Mouse (Mus musculus): Measurements from ENCODE around the gene Cyp8b1.

Cyp8b1 gene

GRCm38 (mm10) chr9:121889927-121890440 is 26.1 kb downstream of the Cyp8b1 start:
- DNase-seq, result no peak

- DNase-seq, result peak; percentile 33
Measured at GRCm38 (mm10) chr9:121882015-121882457, 34.1 kb downstream of the Cyp8b1 start.

DNA sequence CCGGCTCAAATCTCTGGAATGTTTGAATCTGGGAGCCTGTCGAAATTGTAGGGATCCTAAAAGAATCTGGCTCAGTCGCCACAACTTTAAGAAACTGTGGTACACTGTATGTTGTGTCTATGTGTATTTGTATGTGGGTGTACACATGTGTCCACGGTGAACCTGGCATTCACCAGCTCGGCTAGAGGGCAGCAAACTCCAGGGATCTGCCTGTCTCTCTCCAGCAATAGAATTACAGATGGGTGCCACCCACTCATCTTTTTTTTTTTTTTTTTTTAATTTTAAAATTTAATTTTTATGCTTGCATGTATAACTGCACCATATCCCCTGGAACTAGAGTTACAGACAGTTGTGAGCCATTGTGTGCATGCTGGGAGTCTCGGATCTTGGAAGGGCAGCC is 34.8 kb downstream of the Cyp8b1 start:
- DNase-seq, result no peak

DNA sequence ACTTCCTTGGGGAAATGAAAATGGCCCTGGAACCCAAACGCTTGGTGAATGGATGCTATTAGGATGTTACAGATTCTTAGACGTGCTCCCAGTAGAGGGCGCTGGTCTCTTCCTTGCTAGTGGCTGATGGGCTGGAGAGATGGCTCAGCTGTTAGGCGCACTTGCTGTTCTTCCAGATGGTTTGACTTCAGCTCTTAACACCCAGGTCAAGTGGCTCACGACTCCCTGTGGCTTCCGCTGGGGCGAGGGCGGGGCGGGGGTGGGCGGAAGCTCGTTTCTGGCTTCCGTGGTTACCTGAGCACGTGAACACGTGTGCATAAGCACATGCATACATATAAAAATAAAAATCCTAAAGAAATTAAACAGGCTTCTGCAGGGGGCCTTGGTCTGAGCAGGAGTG is 35.3 kb downstream of the Cyp8b1 start:
- DNase-seq, result peak; percentile 58

GRCm38 (mm10) chr9:121877052-121877740 is 38.9 kb downstream of the Cyp8b1 start:
- peak; percentile 36 for DNase-seq

DNA sequence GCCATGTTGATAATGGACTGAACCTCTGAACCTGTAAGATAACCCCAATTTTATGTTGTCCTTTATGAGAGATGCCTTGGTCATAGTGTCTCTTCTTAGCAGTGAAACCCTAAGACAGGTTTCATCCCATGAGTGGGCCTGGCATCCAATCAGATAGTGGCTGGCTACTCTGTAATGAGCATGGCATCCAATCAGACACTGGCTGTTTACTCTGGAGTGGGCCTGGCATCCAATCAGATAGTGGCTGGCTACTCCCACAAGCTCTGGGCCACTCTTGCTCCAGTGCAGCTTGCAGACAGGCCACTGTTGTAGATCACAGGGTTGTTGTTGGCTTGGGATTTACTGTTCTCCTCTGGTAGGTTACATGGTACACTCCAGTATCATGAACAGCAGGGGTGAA is 42.5 kb downstream of the Cyp8b1 start:
- DNase-seq, result no peak

- no peak for DNase-seq
Measured at GRCm38 (mm10) chr9:121872062-121872683, 43.9 kb downstream of the Cyp8b1 start.

DNA sequence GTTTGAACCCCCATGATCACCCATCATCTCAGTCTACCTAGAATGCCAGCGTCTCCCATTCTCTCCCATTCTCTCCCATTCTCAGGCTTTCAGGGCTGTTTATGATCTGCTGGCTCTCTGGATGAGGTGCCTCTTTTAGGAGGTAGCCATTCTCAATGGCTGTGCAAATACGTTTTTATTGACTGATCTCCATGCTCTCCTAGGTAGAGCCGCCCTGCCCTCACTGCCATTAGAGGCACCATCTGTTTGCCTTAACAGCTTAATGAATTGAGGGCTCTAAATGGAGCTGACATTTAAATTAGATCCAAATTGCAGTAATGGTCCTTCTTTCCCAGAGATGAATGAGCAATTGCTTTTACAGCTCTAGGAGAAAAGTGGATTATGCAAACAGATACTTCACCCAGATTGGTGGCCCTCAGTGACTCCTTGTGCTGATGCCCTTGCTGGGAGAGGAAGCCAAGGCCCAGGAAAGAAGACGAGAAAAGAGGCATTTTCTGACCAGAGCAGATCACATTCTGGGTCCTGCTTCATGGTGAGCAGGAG is 46.1 kb downstream of the Cyp8b1 start:
- no peak for DNase-seq

DNA sequence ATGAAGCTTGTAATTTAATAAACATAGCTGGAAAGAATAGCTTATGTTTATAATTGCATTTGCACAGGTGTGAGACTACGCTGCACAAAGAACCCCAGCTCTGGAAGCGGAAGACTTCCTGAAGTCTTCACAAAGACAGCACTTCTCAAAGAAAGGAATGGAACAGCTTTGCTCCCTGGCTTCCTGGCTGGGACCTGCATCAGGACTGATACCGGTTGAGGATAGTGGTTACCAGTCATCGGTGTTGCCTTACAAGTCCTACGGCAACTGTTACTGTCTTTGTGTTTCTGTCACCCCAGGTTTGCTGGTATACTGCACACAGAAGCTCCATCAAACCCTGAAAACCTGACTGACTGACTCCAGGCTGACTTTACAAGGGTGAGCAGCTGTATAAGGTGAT is 46.7 kb downstream of the Cyp8b1 start:
- no peak for DNase-seq

- no peak for DNase-seq
Measured at GRCm38 (mm10) chr9:121868236-121868635, 47.9 kb downstream of the Cyp8b1 start.

- DNase-seq, result no peak
Measured at GRCm38 (mm10) chr9:121867632-121868031, 48.5 kb downstream of the Cyp8b1 start.

- DNase-seq, result no peak
Measured at GRCm38 (mm10) chr9:121865425-121866008, 50.6 kb downstream of the Cyp8b1 start.

DNA sequence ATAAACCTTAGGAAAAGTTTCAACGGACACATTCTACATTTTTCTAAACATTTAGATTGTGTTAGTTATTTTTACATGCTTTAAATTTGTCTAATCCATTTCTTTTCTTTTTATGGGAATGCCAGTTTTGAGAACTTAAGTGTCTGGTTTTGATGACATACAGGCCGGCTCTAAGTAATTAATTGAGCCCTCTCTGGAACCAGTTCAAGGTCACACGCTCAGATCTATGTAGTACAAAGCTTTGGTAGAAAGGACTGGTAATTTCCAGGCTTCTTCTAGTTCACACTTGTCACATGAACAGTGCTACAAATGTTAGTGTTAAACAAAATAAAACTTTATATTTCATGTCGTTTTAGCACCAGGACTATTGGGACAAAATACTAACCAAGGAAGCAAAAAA is 51.3 kb downstream of the Cyp8b1 start:
- no peak for DNase-seq

All from kidney, adult 11 months (tissue).